Mouse (Mus musculus) brain, embryonic 14.5 days (tissue): ENCODE data around the gene Prkar1b.

Experiments
- CTCF ChIP-seq: fragments of 200-500 bp; IDR thresholded peaks from 2 replicates; pipeline ENCODE4 v1.5.1; 2012; ENCODE audit warnings: inconsistent platforms, mild to moderate bottlenecking, moderate library complexity, borderline replicate concordance; ENCODE audit not compliant: insufficient read depth, insufficient read length; ENCODE audit errors: extremely low read depth
- POLR2A ChIP-seq: fragments of 200-500 bp; IDR thresholded peaks from 2 replicates; pipeline ENCODE4 v1.6.1; 2012; ENCODE audit warnings: mild to moderate bottlenecking, inconsistent platforms, borderline replicate concordance; ENCODE audit not compliant: poor library complexity, insufficient read depth, insufficient read length, severe bottlenecking; ENCODE audit errors: extremely low read depth

GRCm38 (mm10) chr5:139075791-139076190 is 74.0 kb downstream of the Prkar1b start:
- TF ChIP-seq CTCF (no peak), POLR2A (no peak)
